Mouse (Mus musculus) kidney, postnatal 0 days (tissue): Measurements from ENCODE around the gene Nrxn2. TPM values are rescaled to one million over a fixed set of nuclear protein-coding genes. Genes with fewer than 3 reads are reported as not detected.

Experiments used
- ATAC-seq: fragments of 200-750 bp; cut with Nextera tagmentation; replicated peaks from 2 replicates; pipeline ENCODE4 v1.8.0; 2017; ENCODE audit warnings: low read depth, moderate number of reproducible peaks, moderate TSS enrichment, moderate library complexity; ENCODE audit not compliant: low FRiP score
- DNase-seq: peaks from one replicate; pipeline ENCODE4 v3.0.0-alpha.2; 2016; ENCODE audit warnings: low spot score
- H3K27ac ChIP-seq: fragments of 300-500 bp; sonication (generic); 2 replicates; pipeline ENCODE4 v1.5.1; 2014; ENCODE audit warnings: mild to moderate bottlenecking
- H3K27me3 ChIP-seq: fragments of 300-500 bp; sonication (generic); 2 replicates; pipeline ENCODE4 v1.6.1; 2014; ENCODE audit warnings: low read length, mixed read lengths; ENCODE audit not compliant: insufficient read depth
- H3K36me3 ChIP-seq: fragments of 300-500 bp; sonication (generic); 2 replicates; pipeline ENCODE4 v1.6.1; 2014; ENCODE audit warnings: low read length, mixed read lengths; ENCODE audit not compliant: insufficient read depth
- H3K4me1 ChIP-seq: fragments of 300-500 bp; sonication (generic); replicated peaks from 2 replicates; pipeline ENCODE4 v1.6.1; 2014; ENCODE audit warnings: antibody characterized with exemption, low read length, mixed read lengths; ENCODE audit not compliant: insufficient read depth
- H3K4me2 ChIP-seq: fragments of 300-500 bp; sonication (generic); 2 replicates; pipeline ENCODE4 v1.6.1; 2014; ENCODE audit warnings: mild to moderate bottlenecking, low read length, moderate library complexity, mixed read lengths
- H3K4me3 ChIP-seq: fragments of 300-500 bp; sonication (generic); replicated peaks from 2 replicates; pipeline ENCODE4 v1.5.1; 2014; ENCODE audit warnings: low read depth, low read length
- H3K9ac ChIP-seq: fragments of 300-500 bp; sonication (generic); 2 replicates; pipeline ENCODE4 v1.6.1; 2014; ENCODE audit warnings: low read depth, low read length
- H3K9me3 ChIP-seq: fragments of 300-500 bp; sonication (generic); replicated peaks from 2 replicates; pipeline ENCODE4 v1.6.1; 2016; ENCODE audit warnings: low read length, inconsistent platforms, mixed read lengths
- CTCF ChIP-seq: IDR thresholded peaks from 2 replicates; pipeline ENCODE4 v1.5.1; 2016; ENCODE audit warnings: antibody characterized with exemption, low read depth, mild to moderate bottlenecking, moderate library complexity
- WGBS: fragments of 180-500 bp; shearing (Covaris S2); extraction: QIAGEN DNeasy Blood & Tissue Kit; methylation state at CpG from one replicate; pipeline ENCODE4 v1.1.7; 2014; 5-methylcytosine and 5-hydroxymethylcytosine counted together
- polyA plus RNA-seq: library from polyadenylated mRNA; unstranded; fragments of >200 nt; fragmentation: Nextera tagmentation; extraction: Ambion mirVana; gene quantifications from 2 replicates; pipeline ENCODE4 v1.2.1, GENCODE M21; 2015

The Nrxn2 gene
- polyA plus RNA-seq, 1 experiment from 2014 or later: 5.9 TPM

GRCm38 (mm10) chr19:6519483-6519882, 101.0 kb downstream of the Nrxn2 start:
- no peak overlapping the region for H3K4me3 ChIP-seq
- DNase-seq: no peak
- H3K4me2 ChIP-seq: no peak overlapping the region
- H3K9ac ChIP-seq: no peak overlapping the region
- no peaks in the 10 kb centered on the region for H3K9me3 ChIP-seq
- no peak for TF ChIP-seq CTCF
- no peak overlapping the region for H3K27ac ChIP-seq
- H3K27me3 ChIP-seq: no peaks in the 10 kb centered on the region
- H3K4me1 ChIP-seq: no peaks in the 10 kb centered on the region
- H3K36me3 ChIP-seq: no peaks in the 10 kb centered on the region
- WGBS: 64% methylated on average over 2 of the region's 2 CpGs
- ATAC-seq: no peak

DNA sequence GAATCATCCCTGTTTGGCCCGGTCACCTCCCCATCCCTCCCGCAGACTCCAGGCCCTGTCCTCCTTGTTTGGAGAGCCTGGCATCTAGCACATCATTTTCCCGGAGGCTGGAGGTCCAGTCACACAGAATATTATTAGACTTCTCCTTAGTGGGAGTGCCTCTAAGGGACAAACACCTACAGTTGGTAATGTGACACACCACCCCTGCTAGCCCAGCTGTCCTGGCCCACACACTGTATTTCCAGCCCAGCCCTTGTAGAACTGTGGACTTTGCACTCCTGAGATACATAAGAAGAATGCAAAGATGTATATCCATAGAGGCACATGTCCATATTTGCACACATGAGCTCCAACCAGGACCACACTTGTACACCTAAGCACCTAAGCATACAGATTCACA, 103.1 kb downstream of the Nrxn2 start:
- no peak for TF ChIP-seq CTCF
- ATAC-seq: no peak

GRCm38 (mm10) chr19:6522289-6522688, 103.8 kb downstream of the Nrxn2 start:
- Histone ChIP-seq H3K9ac (no peak overlapping the region), H3K4me2 (no peak overlapping the region), H3K4me3 (no peak overlapping the region), H3K27me3 (no peaks in the 10 kb centered on the region), H3K4me1 (no peaks in the 10 kb centered on the region), H3K36me3 (no peaks in the 10 kb centered on the region), H3K27ac (no peak overlapping the region), H3K9me3 (no peaks in the 10 kb centered on the region)
- ATAC-seq: no peak
- 87% methylated on average over 14 of the region's 14 CpGs for WGBS
- TF ChIP-seq CTCF: no peak
- no peak for DNase-seq

More for the DNA sequence above, 103.1 kb downstream of the Nrxn2 start:
- H3K27ac ChIP-seq: no peak overlapping the region
- H3K27me3 ChIP-seq: no peaks in the 10 kb centered on the region
- WGBS: 52% methylated on average over 3 of the region's 3 CpGs
- no peaks in the 10 kb centered on the region for H3K4me1 ChIP-seq
- no peak overlapping the region for H3K4me3 ChIP-seq
- DNase-seq: no peak
- no peak overlapping the region for H3K4me2 ChIP-seq
- H3K9me3 ChIP-seq: no peaks in the 10 kb centered on the region
- H3K36me3 ChIP-seq: no peaks in the 10 kb centered on the region
- no peak overlapping the region for H3K9ac ChIP-seq

- Histone ChIP-seq H3K9ac (no peak overlapping the region), H3K4me3 (no peak overlapping the region), H3K27ac (no peak overlapping the region), H3K27me3 (no peaks in the 10 kb centered on the region), H3K4me2 (no peak overlapping the region), H3K36me3 (no peaks in the 10 kb centered on the region), H3K4me1 (no peaks in the 10 kb centered on the region; the same call in 1 of the 2 replicates), H3K9me3 (no peaks in the 10 kb centered on the region)
- ATAC-seq (no peak), DNase-seq (no peak)
- no peak for TF ChIP-seq CTCF
- WGBS: 88% methylated on average over 4 of the region's 4 CpGs
Observed at GRCm38 (mm10) chr19:6525023-6525422, 106.5 kb downstream of the Nrxn2 start.

- Histone ChIP-seq H3K27ac (no peak overlapping the region), H3K4me2 (no peak overlapping the region), H3K4me1 (no peaks in the 10 kb centered on the region; the same call in 1 of the 2 replicates), H3K9me3 (no peaks in the 10 kb centered on the region), H3K4me3 (no peak overlapping the region), H3K36me3 (no peaks in the 10 kb centered on the region), H3K9ac (no peak overlapping the region), H3K27me3 (no peaks in the 10 kb centered on the region)
- DNase-seq: no peak
- ATAC-seq: no peak
- no peak for TF ChIP-seq CTCF
- WGBS: 93% methylated on average over 9 of the region's 9 CpGs
Observed at GRCm38 (mm10) chr19:6526010-6526409, 107.5 kb downstream of the Nrxn2 start.

GRCm38 (mm10) chr19:6527439-6527838, 108.9 kb downstream of the Nrxn2 start:
- ATAC-seq: no peak
- H3K9ac ChIP-seq: no peak overlapping the region
- 87% methylated on average over 3 of the region's 3 CpGs for WGBS
- H3K27ac ChIP-seq: no peak overlapping the region
- H3K9me3 ChIP-seq: no peaks in the 10 kb centered on the region
- no peak overlapping the region for H3K4me3 ChIP-seq
- H3K4me1 ChIP-seq: peaks cover 4% of the 10 kb centered on the region; the same call in 1 of the 2 replicates
- no peaks in the 10 kb centered on the region for H3K36me3 ChIP-seq
- H3K27me3 ChIP-seq: no peaks in the 10 kb centered on the region
- no peak for TF ChIP-seq CTCF
- H3K4me2 ChIP-seq: no peak overlapping the region
- no peak for DNase-seq
